Mouse (Mus musculus): ENCODE measurements around the gene Cep63. TPM values are rescaled to one million over a fixed set of nuclear protein-coding genes. Genes with fewer than 3 reads are reported as not detected.
A peak's percentile ranks its signal among the peaks of the same experiment; 100 is the strongest.

The Cep63 gene
- polyA plus RNA-seq, 1 experiment from 2014 or later, result 42.9 TPM

DNA sequence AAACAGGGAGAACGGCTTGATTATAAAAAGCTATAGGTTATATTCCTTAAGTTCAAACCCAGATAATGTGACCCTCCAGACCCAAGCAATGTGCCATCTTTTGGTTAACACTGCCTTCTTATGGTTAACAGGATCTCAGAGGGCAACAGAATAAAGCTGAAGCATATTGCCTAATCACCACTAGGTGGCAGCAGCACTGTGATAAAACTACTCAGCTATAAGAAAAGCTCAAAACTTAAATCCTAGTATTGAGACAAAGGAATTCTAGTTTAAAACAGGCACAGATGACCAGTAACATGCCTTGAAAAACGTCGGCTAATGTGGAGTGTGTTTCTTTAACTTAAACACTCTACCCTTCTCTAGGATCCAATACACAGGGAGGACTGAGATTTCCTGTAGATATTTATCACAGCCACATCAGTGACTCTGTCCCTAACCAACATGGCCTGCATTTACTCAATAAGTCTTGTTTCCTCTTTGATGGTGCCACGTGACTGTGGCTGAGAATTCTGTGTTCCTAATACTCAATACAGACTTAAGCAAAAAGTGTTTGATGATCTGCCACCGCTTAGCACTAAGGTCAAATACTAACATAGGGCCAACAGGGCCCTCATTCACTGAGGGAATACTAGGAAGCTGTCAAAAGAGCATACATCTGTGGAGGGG is 4.0 kb downstream of the Cep63 start:
- Histone ChIP-seq H3K4me2 (ENCODE audit: low read length) (no peak overlapping the region), H3K9ac (ENCODE audit: low read length) (no peak overlapping the region), H3K27me3 (ENCODE audit: control insufficient read depth, insufficient read depth, low read length) (no peaks in the 10 kb centered on the region), H3K4me1 (ENCODE audit: control insufficient read depth in 2 of 2, insufficient read depth in 2 of 2, low read length in 2 of 2) (peaks cover 3 to 18% of the 10 kb centered on the region in 2 experiments), H3K27ac (replicated peaks in 1 of 2; ENCODE audit: control insufficient read depth in 1 of 2, insufficient read depth in 1 of 2, low read depth in 2 of 2, low read length in 2 of 2) (no peak overlapping the region), H3K9me3 (ENCODE audit: control insufficient read depth, low read length) (no peaks in the 10 kb centered on the region), H3K36me3 (ENCODE audit: control insufficient read depth, insufficient read depth, low read length) (peaks cover 6% of the 10 kb centered on the region), H3K4me3 (ENCODE audit: control insufficient read depth in 1 of 2, insufficient read depth in 1 of 2, low read depth in 1 of 2, low read length in 2 of 2) (no peak overlapping the region)
- no peak for ATAC-seq (ENCODE audit: insufficient number of reproducible peaks, insufficient read depth, low FRiP score, low read depth)
- 27% methylated on average over 5 of the region's 5 CpGs for WGBS

DNA sequence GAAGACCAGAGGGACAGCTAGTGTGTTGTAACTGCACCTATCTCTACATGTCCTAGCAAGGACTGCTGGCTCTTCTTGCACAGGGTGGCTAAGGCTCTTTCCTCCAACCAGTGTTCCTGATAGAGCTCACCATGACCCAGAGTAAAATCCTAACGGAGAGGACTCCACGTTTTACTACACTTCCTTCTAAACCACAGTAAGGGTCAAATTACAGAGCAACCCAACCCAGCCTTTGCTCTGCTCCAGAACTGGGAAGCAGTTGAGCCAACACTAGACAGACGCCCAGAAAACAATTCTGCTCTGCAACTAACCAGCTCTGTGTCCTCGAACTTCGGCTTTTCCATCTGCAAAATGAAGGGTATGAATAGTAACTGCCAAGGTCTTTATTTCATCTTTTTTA is 4.9 kb downstream of the Cep63 start:
- no peak overlapping the region for H3K4me2 ChIP-seq (ENCODE audit: low read length)
- no peaks in the 10 kb centered on the region for H3K27me3 ChIP-seq (ENCODE audit: control insufficient read depth, insufficient read depth, low read length)
- H3K36me3 ChIP-seq (ENCODE audit: control insufficient read depth, insufficient read depth, low read length), result peaks cover 8% of the 10 kb centered on the region
- no peak overlapping the region for H3K4me3 ChIP-seq (ENCODE audit: control insufficient read depth in 1 of 2, insufficient read depth in 1 of 2, low read depth in 1 of 2, low read length in 2 of 2)
- no peak overlapping the region for H3K27ac ChIP-seq (replicated peaks in 1 of 2; ENCODE audit: control insufficient read depth in 1 of 2, insufficient read depth in 1 of 2, low read depth in 2 of 2, low read length in 2 of 2)
- 57% methylated on average over 5 of the region's 5 CpGs for WGBS
- H3K4me1 ChIP-seq (ENCODE audit: control insufficient read depth in 2 of 2, insufficient read depth in 2 of 2, low read length in 2 of 2), result peaks cover 3 to 16% of the 10 kb centered on the region in 2 experiments
- no peaks in the 10 kb centered on the region for H3K9me3 ChIP-seq (ENCODE audit: control insufficient read depth, low read length)
- ATAC-seq (ENCODE audit: insufficient number of reproducible peaks, insufficient read depth, low FRiP score, low read depth), result no peak
- no peak overlapping the region for H3K9ac ChIP-seq (ENCODE audit: low read length)

DNA sequence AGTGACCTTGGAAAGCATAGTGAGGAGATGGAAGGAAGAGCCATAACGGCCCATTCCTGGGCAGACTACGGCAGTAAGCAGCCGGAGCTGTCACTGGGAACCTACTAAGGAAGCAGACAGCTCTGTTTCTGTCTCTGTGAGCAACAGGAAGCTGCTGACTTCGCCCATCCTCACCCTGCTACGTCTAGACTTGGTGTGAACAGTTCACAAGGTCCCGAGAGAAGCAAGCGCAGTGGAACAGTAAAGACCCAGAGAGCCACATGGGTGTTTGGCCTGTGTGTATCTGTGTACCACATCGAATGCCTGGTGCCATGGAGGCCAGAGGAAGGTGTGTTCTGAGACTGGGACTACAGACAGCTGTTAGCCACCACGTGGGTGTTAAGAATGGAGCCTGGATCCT is 10.1 kb downstream of the Cep63 start:
- ATAC-seq (ENCODE audit: insufficient number of reproducible peaks, insufficient read depth, low FRiP score, low read depth), result no peak
- WGBS, result 52% methylated on average over 9 of the region's 9 CpGs
- Histone ChIP-seq H3K9me3 (ENCODE audit: control insufficient read depth, low read length) (no peaks in the 10 kb centered on the region), H3K4me3 (ENCODE audit: control insufficient read depth in 1 of 2, insufficient read depth in 1 of 2, low read depth in 1 of 2, low read length in 2 of 2) (no peak overlapping the region), H3K4me1 (ENCODE audit: control insufficient read depth in 2 of 2, insufficient read depth in 2 of 2, low read length in 2 of 2) (peaks cover 6 to 26% of the 10 kb centered on the region in 2 experiments), H3K36me3 (ENCODE audit: control insufficient read depth, insufficient read depth, low read length) (peaks cover 40% of the 10 kb centered on the region), H3K9ac (ENCODE audit: low read length) (no peak overlapping the region), H3K27ac (replicated peaks in 1 of 2; ENCODE audit: control insufficient read depth in 1 of 2, insufficient read depth in 1 of 2, low read depth in 2 of 2, low read length in 2 of 2) (0 out of 4 replicates have a peak overlapping the region, but pooled peaks have one; percentile 0 to 37), H3K27me3 (ENCODE audit: control insufficient read depth, insufficient read depth, low read length) (no peaks in the 10 kb centered on the region), H3K4me2 (ENCODE audit: low read length) (no peak overlapping the region)

GRCm38 (mm10) chr9:102615071-102615470 is 11.3 kb downstream of the Cep63 start:
- Histone ChIP-seq H3K9me3 (ENCODE audit: control insufficient read depth, low read length) (no peaks in the 10 kb centered on the region), H3K36me3 (ENCODE audit: control insufficient read depth, insufficient read depth, low read length) (peaks cover 51% of the 10 kb centered on the region), H3K4me3 (ENCODE audit: control insufficient read depth in 1 of 2, insufficient read depth in 1 of 2, low read depth in 1 of 2, low read length in 2 of 2) (no peak overlapping the region), H3K4me2 (ENCODE audit: low read length) (no peak overlapping the region), H3K27ac (replicated peaks in 1 of 2; ENCODE audit: control insufficient read depth in 1 of 2, insufficient read depth in 1 of 2, low read depth in 2 of 2, low read length in 2 of 2) (peak overlapping the region in 1 of 2 experiments; percentile 39; a peak in 2 of 4 replicates), H3K9ac (ENCODE audit: low read length) (no peak overlapping the region), H3K4me1 (ENCODE audit: control insufficient read depth in 2 of 2, insufficient read depth in 2 of 2, low read length in 2 of 2) (peaks cover 6 to 26% of the 10 kb centered on the region in 2 experiments), H3K27me3 (ENCODE audit: control insufficient read depth, insufficient read depth, low read length) (no peaks in the 10 kb centered on the region)
- 7% methylated on average over 3 of the region's 3 CpGs for WGBS
- no peak for ATAC-seq (ENCODE audit: insufficient number of reproducible peaks, insufficient read depth, low FRiP score, low read depth)

- H3K36me3 ChIP-seq (ENCODE audit: control insufficient read depth, insufficient read depth, low read length), result peaks cover 50% of the 10 kb centered on the region
- H3K4me1 ChIP-seq (ENCODE audit: control insufficient read depth in 2 of 2, insufficient read depth in 2 of 2, low read length in 2 of 2), result no peaks in the 10 kb centered on the region
- H3K4me2 ChIP-seq (ENCODE audit: low read length), result no peak overlapping the region
- no peaks in the 10 kb centered on the region for H3K27me3 ChIP-seq (ENCODE audit: control insufficient read depth, insufficient read depth, low read length)
- no peak for ATAC-seq (ENCODE audit: insufficient number of reproducible peaks, insufficient read depth, low FRiP score, low read depth)
- H3K9ac ChIP-seq (ENCODE audit: low read length), result no peak overlapping the region
- H3K9me3 ChIP-seq (ENCODE audit: control insufficient read depth, low read length), result no peaks in the 10 kb centered on the region
- H3K4me3 ChIP-seq (ENCODE audit: control insufficient read depth in 1 of 2, insufficient read depth in 1 of 2, low read depth in 1 of 2, low read length in 2 of 2), result no peak overlapping the region
- 87% methylated on average over 3 of the region's 3 CpGs for WGBS
- no peak overlapping the region for H3K27ac ChIP-seq (replicated peaks in 1 of 2; ENCODE audit: control insufficient read depth in 1 of 2, insufficient read depth in 1 of 2, low read depth in 2 of 2, low read length in 2 of 2)
Observed at GRCm38 (mm10) chr9:102609221-102609620, 17.1 kb downstream of the Cep63 start.

- H3K9me3 ChIP-seq (ENCODE audit: control insufficient read depth, low read length), result no peaks in the 10 kb centered on the region
- 39% methylated on average over 5 of the region's 5 CpGs for WGBS
- no peak for ATAC-seq (ENCODE audit: insufficient number of reproducible peaks, insufficient read depth, low FRiP score, low read depth)
- H3K4me3 ChIP-seq (ENCODE audit: control insufficient read depth in 1 of 2, insufficient read depth in 1 of 2, low read depth in 1 of 2, low read length in 2 of 2), result no peak overlapping the region
- H3K27me3 ChIP-seq (ENCODE audit: control insufficient read depth, insufficient read depth, low read length), result no peaks in the 10 kb centered on the region
- H3K27ac ChIP-seq (replicated peaks in 1 of 2; ENCODE audit: control insufficient read depth in 1 of 2, insufficient read depth in 1 of 2, low read depth in 2 of 2, low read length in 2 of 2), result no peak overlapping the region
- H3K9ac ChIP-seq (ENCODE audit: low read length), result no peak overlapping the region
- peaks cover 43% of the 10 kb centered on the region for H3K36me3 ChIP-seq (ENCODE audit: control insufficient read depth, insufficient read depth, low read length)
- no peaks in the 10 kb centered on the region for H3K4me1 ChIP-seq (ENCODE audit: control insufficient read depth in 2 of 2, insufficient read depth in 2 of 2, low read length in 2 of 2)
- H3K4me2 ChIP-seq (ENCODE audit: low read length), result peak overlapping the region; percentile 31; the same call in 1 of the 2 replicates
Observed at GRCm38 (mm10) chr9:102607471-102607870, 18.9 kb downstream of the Cep63 start.

DNA sequence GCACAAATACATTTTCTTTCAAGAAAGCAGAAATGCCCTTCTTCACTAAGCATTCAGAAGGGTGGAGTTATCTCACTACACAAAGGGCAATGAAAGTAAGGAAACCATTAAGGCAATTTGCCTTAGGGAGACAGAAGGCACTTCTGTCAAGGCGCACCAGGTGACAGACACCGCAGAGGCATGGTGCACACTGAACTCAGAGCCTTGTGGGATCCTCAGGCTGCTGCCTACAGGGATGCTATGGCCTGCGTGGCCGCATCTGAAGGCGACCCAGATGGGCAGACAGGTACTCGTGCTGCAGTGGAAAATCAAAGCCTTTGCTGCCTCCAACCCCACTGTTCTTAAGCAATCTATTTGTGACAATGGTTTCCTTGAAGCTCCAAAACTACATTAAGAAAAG is 21.2 kb downstream of the Cep63 start:
- no peaks in the 10 kb centered on the region for H3K4me1 ChIP-seq (ENCODE audit: control insufficient read depth in 2 of 2, insufficient read depth in 2 of 2, low read length in 2 of 2)
- peaks cover 49% of the 10 kb centered on the region for H3K36me3 ChIP-seq (ENCODE audit: control insufficient read depth, insufficient read depth, low read length)
- H3K27ac ChIP-seq (replicated peaks in 1 of 2; ENCODE audit: control insufficient read depth in 1 of 2, insufficient read depth in 1 of 2, low read depth in 2 of 2, low read length in 2 of 2), result no peak overlapping the region
- ATAC-seq (ENCODE audit: insufficient number of reproducible peaks, insufficient read depth, low FRiP score, low read depth), result no peak
- 94% methylated on average over 6 of the region's 6 CpGs for WGBS
- no peak overlapping the region for H3K4me2 ChIP-seq (ENCODE audit: low read length)
- H3K27me3 ChIP-seq (ENCODE audit: control insufficient read depth, insufficient read depth, low read length), result no peaks in the 10 kb centered on the region
- no peaks in the 10 kb centered on the region for H3K9me3 ChIP-seq (ENCODE audit: control insufficient read depth, low read length)
- H3K4me3 ChIP-seq (ENCODE audit: control insufficient read depth in 1 of 2, insufficient read depth in 1 of 2, low read depth in 1 of 2, low read length in 2 of 2), result no peak overlapping the region
- H3K9ac ChIP-seq (ENCODE audit: low read length), result no peak overlapping the region

DNA sequence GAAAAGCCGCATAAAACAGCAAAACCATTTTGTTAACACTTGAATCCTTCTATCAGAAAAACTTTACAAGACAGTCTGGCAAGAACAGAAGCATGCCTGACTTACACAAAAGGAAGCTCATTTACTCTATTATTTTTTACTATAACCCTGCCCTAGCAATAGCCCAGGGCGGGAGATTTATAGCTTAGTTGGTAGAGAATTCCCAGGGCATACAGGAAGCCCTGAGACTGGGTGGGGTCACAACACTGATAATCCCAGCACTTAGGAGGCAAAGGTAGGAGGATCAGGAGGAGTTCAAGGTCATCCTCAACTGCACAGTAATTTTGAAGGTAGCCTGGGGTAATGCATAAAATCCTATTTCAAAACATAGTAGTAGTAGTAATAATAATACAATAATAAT is 24.7 kb downstream of the Cep63 start:
- H3K9me3 ChIP-seq (ENCODE audit: control insufficient read depth, low read length), result no peaks in the 10 kb centered on the region
- no peak overlapping the region for H3K4me2 ChIP-seq (ENCODE audit: low read length)
- no peak for ATAC-seq (ENCODE audit: insufficient number of reproducible peaks, insufficient read depth, low FRiP score, low read depth)
- WGBS, result 72% methylated on average over 2 of the region's 2 CpGs
- no peaks in the 10 kb centered on the region for H3K27me3 ChIP-seq (ENCODE audit: control insufficient read depth, insufficient read depth, low read length)
- H3K4me3 ChIP-seq (ENCODE audit: control insufficient read depth in 1 of 2, insufficient read depth in 1 of 2, low read depth in 1 of 2, low read length in 2 of 2), result no peak overlapping the region
- no peak overlapping the region for H3K9ac ChIP-seq (ENCODE audit: low read length)
- no peaks in the 10 kb centered on the region for H3K4me1 ChIP-seq (ENCODE audit: control insufficient read depth in 2 of 2, insufficient read depth in 2 of 2, low read length in 2 of 2)
- H3K36me3 ChIP-seq (ENCODE audit: control insufficient read depth, insufficient read depth, low read length), result peaks cover 50% of the 10 kb centered on the region
- H3K27ac ChIP-seq (replicated peaks in 1 of 2; ENCODE audit: control insufficient read depth in 1 of 2, insufficient read depth in 1 of 2, low read depth in 2 of 2, low read length in 2 of 2), result peak overlapping the region in 1 of 2 experiments; percentile 39; a peak in 1 of 4 replicates

Data from heart, embryonic 14.5 days (tissue).